Mouse (Mus musculus): ENCODE measurements around the gene Fbxo34. TPM values are rescaled to one million over a fixed set of nuclear protein-coding genes. Genes with fewer than 3 reads are reported as not detected.
A peak's percentile ranks its signal among the peaks of the same experiment; 100 is the strongest.
"Not testable (repeated sequence)": the region's sequence is repeated elsewhere in the genome, so short reads cannot be mapped to it uniquely, and the experiment has no call there.

Fbxo34 gene
- total RNA-seq, 2 experiments from 2014 or later = 12.9 to 14.4 TPM

DNA sequence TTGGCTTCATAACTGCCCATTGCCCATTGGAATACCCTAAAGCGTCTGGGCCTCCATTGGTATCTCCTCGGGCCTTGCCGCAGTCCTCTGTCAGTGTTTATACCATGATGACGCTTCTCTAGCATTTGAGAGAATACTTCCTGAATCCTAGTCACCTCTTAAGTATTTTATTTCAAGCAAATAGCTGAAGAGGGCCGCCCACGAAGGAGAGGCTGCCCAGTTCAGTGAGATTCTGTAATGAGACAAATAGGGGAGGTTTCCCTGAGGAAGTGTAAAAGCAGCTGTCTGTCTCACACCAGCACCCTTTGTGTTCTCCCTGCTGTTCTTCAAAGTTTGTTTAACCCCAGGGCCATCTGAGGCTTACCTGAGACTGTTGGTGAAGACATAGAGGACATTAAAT lies 66.5 kb downstream of the Fbxo34 start:
- no peak for DNase-seq

DNA sequence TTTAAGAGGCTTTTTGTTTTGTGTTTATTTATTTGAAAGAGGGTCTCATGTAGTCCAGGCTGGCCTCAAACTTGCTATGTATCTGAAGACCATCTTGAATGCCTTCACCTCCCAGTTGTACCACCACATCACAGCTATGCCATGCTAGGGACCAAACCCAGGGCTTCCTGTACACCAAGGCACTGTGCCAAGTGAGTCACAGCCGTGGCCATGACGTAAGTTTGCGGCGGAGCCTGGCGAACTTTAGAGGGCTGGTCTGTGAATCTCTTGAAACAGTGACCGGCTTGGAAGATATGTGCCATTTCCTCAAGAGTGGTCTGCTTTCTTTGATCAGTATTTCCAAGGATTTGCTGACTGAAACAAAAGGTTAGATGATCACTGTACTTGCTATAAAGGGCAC lies 68.4 kb downstream of the Fbxo34 start:
- DNase-seq = no peak

DNA sequence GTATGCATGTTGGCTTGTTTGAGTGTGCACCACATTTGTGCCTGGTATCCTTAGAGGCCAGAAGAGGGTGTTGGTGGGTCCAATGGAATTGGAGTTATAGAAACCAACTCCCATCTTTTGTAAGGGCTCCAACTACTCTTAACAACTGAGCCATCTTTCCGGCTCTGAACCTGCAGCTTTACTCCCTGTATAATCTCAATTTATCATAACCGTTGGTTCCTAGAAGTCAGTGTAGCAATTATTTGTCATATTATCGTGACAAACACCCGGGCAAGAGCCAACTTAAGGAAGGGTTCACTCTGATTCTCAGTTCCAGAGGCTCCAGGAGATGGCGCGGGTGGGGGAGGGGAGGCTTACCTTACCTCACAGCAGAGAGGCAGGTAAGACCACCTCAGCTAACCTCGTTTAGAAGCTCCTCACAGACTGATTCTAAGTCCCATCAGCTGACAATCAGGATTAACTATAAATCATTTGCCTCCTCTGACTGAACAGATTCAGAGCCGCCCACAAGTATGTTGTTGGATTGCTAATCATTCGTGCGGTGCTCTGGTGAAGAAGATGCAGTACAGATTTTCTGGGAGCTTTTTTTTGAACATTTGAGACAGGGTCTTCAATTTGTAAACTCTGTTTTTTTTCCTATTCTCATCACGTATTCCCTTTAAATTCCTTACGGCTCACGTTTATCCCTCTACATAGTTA lies 70.7 kb downstream of the Fbxo34 start:
- DNase-seq = no peak

DNA sequence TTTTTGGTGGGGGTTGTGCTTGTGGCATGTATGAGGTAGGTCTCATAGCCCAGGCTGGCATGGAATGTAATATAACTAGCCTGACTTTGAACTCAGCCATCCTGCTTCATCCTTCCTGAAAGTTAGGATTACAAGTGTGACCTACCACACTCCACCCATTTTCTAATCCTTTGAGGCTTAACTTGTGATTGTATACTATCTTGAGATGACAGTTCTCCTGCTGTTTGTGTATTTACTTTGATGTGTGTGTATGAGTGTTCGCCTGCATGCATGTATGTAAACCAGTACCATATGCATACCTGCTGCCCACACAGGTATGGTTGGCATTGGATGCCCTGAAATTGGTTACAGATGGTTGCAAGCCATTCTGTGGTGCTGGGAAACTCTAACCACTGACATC lies 71.4 kb downstream of the Fbxo34 start:
- DNase-seq = no peak

DNA sequence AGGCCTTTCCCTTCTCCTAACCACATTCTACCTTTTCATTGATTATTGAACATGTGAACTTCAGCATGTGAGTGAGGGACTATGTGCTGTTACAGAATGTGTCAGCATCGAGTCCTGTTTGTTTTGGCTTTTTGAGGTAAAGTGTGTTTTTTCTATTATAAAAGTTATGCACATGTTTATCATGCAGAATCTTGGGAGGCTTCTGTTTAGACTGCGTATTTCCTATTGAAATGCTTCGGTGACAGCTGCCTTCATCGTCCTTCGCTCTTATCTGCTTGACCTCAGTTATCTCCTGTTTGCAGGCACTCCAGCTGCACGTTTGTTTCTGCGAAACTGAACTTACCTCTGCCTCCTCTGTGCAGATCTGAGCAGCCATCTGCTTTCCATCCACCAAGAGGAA lies 72.1 kb downstream of the Fbxo34 start:
- DNase-seq = no peak

DNA sequence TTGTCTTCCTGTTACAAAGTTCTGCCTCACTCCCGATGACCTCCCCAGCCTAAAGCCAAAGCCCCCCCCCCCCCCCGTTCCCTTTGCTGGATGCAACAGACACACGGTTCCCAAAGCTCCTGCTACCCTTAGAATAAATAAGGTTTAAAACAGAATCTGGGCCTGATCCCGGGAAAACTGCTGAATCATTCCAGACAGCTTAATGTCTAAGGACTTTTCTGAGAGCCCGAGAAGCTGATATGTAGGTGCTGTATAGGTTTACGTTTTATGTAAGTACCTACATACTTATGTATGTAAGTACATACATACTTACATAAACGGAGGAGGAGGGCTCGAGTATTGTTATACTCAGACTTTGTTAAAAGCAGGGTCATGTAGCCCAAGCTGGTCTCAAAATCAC lies 75.2 kb downstream of the Fbxo34 start:
- no peak for DNase-seq

DNA sequence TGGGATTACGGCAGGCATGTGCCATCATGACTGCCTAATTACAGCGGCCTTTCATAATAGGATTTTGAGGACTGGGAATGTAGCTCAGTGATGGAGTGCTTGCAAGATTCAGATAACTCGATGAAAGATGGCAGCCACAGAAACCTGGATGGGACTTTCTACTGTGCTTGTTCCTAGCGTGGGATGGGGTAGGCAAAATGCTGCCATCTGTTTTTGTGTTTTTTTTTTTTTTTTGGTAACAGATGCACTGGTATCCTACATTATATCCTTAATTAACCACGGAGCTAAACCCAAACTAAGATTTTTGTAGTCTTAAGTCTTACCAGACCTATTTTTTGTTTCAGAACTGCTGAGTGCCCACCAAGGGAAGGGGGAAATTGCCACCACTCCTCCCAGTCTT lies 75.6 kb downstream of the Fbxo34 start:
- DNase-seq = no peak

DNA sequence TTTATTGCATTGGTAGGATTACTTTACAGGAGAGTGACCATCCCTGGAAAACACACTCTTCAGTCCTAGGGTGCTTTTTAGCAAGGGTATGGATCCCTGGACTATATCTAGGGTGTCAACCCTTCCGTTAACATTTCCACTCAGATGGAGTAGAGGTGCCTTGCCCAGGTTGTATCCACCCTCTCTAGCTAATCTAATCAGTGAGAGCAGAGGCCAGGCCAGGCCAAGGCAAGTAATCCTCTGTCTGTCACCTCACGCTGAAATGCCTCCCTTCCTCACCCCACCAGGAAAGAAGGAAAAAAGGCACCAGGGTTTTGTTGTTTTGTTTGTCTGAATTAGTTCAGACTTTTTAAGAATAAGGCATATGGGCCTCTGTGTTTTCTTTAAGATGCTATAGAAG lies 77.6 kb downstream of the Fbxo34 start:
- DNase-seq = no peak

DNA sequence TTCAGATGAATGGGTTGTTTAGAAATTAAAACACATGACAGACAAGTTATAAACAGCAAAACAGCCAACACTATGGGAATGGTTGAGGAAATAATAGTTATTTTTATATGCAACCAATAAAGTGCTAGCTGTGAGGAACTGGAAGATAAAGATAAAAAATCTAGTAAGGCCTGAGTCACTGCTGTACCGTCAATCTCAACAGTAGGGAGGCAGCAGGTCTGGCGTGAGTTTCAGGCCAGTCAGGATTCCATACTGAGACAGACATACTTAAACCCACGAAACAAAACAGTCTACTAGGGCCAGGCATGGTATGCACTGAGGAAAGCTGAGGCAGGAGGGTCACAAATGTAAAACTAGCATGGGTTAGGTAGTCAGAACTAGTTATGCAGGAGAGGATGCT lies 78.1 kb downstream of the Fbxo34 start:
- no peak for DNase-seq

DNA sequence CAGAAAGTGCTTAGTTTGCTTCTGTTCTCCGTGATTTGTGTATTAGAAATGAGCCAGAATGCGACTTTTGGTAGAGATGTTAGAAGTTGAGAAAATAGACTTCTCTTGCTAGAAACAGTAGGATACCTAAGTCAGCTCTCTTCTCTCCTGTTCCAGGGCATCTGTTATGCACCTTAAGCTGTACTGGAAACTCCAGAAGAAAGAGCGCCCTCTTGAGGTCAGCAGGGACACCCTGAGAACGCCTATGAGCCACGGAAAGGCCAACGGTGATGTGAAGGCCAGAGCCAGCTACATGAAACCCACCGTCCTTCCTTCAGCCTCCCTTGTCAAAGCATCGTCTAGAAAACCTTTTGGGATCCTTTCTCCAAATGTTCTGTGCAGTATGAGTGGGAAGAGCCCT lies 78.8 kb downstream of the Fbxo34 start:
- DNase-seq = peak; percentile 50

DNA sequence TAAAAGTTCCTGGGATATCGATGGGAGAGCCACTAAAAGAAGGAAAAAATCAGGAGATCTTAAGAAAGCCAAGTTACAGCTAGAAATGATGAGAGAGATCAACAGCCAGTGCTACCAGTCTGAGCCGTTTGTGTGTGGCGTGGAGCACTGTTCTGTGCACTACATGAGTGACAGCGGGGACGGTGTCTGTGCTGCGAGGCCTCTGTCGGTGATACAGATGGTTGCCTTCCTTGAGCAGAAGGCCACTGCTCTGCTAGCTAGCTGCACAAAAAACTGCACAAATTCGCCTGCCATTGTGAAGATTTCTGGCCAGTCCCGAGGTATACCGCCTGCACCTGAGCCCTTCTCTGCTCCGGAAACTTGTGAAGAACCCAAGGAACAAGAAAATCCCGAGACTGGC lies 79.4 kb downstream of the Fbxo34 start:
- DNase-seq = not testable (repeated sequence)

DNA sequence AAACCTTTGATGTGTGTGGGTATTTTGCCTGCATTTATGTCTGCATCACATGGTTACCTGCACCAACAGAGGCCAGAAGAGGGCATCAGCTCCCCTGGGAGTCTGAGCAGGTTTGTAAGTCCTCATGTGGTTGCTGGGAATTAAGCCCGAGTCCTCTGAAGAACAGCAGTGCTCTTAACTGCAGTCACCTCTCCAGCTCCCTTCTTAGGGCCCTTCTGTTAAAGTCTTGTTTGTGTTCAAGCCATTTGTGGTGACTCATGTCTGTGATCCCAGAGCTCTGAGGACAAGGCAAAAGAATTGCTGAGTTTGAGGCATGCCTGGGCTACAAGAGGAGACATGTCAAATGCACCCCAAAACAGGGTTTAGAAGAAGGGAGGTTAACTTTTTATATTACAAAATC lies 82.3 kb downstream of the Fbxo34 start:
- DNase-seq = no peak

DNA sequence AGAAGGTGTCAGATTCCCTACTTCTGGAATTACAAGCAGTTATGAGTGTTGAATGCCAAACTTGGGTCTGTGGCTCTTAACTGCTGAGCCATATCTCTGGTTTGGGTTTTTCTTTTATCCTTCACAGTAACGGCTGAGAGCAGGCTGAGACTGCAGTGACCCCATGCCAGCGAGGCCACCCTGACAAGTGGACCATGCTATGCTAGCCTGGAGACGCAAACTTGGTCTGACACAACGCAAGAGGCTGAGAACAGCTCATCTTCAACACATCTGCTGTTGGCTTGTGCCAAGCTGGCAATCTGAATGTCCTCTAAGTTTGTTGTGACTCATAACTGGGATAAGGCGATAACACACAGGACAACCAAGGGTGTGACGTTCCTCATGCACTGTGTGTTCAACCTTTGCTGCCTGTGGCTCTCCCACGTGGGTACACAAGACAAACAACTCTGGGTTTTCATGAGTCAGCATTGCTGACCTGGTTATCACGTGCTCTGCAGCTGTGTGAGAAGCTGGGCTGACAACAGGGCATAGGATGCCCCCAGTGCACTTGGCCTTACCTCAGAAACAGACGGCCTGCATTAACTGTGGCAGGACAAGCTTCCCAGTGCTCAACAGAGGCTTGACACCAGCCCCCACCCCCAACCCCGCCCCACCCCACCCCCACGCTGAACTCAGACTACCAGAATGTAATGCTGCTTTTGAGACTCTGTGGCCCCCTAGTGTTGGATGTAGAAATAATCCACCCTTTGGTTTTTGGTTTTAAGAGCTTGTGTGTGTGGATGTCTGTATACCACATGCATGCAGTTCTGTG lies 83.3 kb downstream of the Fbxo34 start:
- peak; percentile 25 for DNase-seq

DNA sequence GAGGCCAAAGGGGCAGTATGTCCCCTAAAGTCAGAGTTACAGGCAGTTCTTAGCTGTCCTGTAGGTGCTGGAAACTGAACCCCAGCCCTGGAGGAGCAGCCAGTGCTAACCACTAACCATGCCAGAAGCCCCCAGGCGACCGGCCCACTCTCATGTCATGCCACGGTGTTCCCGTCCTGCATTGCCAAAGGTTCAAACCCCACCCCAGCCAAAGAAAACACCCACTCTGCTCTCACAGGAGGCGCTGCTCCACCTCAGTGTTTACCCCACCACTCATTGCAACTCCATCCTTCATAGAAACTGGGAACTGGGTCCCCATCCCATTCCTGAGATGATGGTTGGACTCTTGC lies 83.9 kb downstream of the Fbxo34 start:
- DNase-seq = no peak

DNA sequence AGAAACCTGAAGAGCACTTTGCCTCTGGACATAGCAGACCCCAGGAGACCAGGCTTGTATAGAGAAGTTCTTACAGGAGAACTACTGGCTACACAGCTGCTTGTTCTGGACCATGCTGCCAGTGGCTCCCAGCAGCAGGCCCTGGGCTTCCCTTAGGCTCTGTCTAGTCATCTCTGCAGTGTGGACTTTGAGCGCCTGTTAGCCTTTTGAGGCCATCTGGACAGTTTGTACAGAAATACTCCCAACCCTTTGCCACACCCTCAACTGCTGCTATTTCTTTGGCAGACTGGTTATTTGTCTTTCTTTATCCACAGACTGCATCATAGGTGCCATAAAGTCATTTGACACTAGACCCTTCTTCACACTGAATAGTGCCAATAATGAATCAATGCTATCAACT lies 84.9 kb downstream of the Fbxo34 start:
- DNase-seq = no peak

DNA sequence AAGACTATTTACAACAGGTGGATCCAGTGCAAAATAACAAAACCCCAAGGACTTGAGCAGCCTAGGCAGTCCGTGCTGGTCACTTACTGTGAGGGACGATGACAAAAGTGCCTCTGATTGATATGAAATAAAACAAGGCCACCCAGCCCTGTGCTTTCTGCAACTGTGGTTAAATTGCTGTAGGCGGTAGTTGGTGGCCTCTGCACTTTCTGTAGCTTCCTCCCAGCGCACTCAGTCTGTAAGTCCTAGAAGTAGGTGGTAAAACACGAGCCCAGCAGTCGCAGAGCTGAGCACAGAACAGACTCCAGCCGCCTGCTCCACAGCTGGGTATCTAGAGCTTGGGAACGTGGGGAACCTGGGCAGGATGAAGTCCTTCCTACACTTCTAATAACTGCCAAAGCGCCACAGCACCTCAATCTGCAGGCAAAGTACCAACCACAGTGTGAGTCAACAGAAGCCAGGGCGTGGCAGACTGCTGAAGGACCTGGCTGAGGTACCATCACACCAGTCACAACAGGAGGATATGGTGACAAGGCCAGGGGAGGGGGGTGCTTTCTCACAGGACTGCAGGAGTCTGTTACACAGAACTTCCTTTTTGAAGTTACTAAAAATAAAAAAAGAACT lies 91.2 kb downstream of the Fbxo34 start:
- DNase-seq = no peak

DNA sequence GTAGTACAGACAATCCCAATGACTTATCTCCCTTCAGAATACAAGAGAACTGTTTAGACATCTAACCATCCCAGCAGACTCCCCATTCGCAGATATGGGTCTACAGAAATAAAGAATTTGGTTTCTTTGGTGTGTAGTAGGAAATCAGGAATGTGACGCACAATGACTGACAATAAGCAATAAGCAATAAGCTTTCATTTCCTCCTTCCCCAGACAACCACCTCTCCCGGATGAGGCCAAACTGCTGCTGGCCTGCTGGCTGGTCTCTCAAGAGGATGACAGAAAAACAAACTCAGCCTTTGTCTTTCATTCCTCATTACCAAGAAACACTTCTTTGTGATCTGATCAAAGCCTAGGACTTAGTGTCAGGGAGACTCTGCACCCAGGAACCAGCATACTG lies 92.1 kb downstream of the Fbxo34 start:
- no peak for DNase-seq

DNA sequence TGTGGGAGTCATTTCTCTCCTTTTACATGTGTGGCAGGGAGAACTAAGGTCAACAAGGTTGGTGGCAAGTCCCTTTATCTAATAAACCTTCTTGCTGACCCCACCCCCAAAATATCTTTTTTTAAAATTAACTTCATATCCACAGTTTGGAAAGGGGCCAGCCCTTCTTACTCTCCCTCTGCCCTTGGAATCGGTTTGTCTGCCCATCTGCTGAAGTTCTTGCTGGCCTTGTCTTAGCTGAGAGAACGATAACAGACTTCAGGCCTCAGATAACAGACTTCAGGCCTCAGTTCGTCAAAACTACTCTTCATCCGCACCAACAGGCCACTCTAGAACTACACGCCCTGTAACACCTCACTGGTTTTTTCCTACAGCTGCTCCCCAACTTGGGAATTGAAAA lies 94.1 kb downstream of the Fbxo34 start:
- DNase-seq = no peak

DNA sequence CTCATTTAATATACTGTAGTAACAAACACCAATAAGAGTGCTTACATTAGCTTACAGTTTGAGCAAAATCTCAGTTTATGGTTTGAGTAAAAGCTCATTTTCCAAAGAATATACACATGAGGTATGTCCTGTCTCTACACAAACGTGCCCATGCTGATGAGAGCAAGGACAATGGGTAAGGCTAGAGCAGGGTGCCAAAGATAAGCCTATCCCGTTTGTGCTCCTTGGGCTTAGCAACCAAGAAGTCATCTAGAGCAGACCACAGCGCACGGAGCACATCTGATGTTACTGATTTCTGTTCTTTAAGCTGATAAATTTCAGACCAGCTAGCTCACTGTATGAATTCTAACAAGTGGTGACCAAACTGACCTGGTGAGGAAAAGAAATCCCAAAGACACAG lies 94.7 kb downstream of the Fbxo34 start:
- DNase-seq = no peak

DNA sequence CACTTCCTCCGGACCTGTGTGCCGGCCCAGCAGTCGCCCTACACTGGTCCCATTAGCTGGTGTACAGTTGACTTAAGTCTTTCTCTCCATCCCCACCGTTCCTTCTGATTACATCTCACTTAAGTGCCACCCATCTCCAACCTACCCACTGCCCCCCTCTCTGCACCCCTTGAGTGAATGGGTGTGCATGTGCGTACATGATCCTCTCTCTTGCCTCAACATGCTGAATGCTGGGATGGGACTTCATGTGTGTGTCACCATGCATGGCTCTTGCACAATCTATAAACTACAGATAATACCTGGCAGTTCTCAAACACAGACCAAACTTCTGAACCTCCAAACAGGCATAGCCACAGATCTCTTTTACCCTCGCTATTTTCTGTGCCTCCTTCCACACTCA lies 101.4 kb downstream of the Fbxo34 start:
- DNase-seq = no peak

DNA sequence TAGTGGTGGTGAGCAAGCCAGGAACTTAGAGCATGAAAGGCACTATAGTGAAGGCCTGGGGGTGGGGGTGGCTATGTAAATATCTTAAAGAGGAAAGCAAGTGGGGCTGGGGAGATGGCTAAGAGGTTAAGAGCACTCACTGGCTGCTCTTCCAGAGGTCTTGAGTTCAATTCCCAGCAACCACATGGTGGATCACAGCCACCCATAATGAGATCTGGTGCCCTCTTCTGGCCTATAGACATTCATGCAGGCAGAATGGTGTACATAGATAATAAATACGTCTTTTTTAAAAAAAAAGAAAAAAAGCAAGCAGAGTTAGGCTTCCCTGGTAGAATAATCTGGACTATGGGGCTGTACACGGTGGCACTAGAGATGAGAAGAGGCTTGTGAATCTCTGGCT lies 103.2 kb downstream of the Fbxo34 start:
- DNase-seq = no peak

DNA sequence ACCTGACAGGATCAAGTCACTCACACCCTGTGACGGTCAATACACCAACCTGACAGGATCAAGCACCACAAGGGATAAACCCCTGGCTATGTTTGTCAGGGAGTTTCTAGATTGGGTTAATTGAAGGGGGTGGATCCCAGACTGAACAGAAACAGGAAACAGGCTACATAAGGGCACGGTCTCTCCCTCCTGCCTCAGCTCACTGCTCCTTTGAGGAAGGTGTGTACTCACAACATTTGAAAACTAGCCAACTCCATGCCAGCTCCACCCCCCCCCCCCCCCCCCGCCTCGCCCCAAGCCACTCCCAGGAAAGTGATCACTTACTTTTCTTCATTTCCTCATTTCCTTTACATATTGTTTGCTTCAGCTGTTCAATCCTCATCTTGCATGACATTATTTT lies 104.0 kb downstream of the Fbxo34 start:
- DNase-seq = no peak

DNA sequence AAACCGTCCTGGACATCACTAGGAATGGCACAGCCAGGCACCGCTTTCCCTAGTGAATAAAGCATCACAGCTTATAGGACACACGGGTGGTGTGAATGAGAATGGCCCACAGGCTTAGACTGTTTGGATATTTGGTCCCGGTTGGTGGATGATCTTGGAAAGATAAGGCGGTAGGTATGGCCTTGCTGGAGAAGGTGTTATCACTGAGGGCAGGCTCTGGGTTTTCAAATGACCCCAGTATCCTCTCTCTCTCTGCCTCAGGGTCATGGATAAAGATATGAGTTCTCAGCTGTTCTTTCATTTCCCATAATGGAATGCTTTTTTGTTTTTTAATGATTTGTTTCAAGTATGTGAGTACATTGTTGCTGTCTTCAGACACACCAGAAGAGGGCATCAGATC lies 105.0 kb downstream of the Fbxo34 start:
- DNase-seq = no peak

DNA sequence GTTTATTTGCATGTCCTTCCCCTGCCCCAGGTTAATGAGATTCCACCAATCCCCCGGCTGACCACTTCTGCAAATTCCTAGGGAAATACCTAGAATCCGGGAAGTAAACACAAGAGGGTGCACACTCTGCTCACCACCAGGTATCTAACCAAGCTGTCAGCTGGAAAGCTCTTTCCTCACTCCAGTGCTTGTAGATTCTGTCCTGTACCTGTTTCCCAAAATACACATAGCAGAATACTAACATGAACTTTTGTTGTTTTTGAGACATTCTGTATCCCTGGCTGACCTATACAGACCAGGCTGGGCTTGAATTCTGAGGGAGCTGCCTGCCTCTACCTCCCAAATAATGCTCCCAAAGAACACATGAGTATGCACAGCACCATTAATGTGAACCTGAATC lies 110.5 kb downstream of the Fbxo34 start:
- no peak for DNase-seq
